Mouse (Mus musculus) kidney, adult 2 months (tissue): ENCODE measurements around the gene Cntn5. TPM values are rescaled to one million over a fixed set of nuclear protein-coding genes. Genes with fewer than 3 reads are reported as not detected.

Experiments used
- DNase-seq: peaks from one replicate; pipeline ENCODE4 v3.0.0; 2021
- H3K27ac ChIP-seq: fragments of 200-500 bp; 2 replicates; pipeline ENCODE4 v1.5.1; 2012; ENCODE audit warnings: low read depth, low read length, control low read depth, inconsistent platforms; ENCODE audit not compliant: insufficient read depth
- H3K27me3 ChIP-seq: fragments of 200-500 bp; replicated peaks from 2 replicates; pipeline ENCODE4 v1.6.1; 2012; ENCODE audit warnings: mild to moderate bottlenecking, moderate library complexity, low read length, inconsistent platforms; ENCODE audit not compliant: control insufficient read depth, insufficient read depth
- H3K36me3 ChIP-seq: fragments of 200-500 bp; 2 replicates; pipeline ENCODE4 v1.6.1; 2012; ENCODE audit warnings: mild to moderate bottlenecking, moderate library complexity, low read length, inconsistent platforms; ENCODE audit not compliant: control insufficient read depth, insufficient read depth
- H3K4me1 ChIP-seq: fragments of 200-500 bp; 2 replicates; pipeline ENCODE4 v1.6.1; 2011; ENCODE audit warnings: low read length; ENCODE audit not compliant: control insufficient read depth, insufficient read depth
- H3K4me3 ChIP-seq: fragments of 200-500 bp; 2 replicates; pipeline ENCODE4 v1.5.1; 2011; ENCODE audit warnings: mild to moderate bottlenecking, low read depth, low read length, control low read depth; ENCODE audit not compliant: insufficient read depth
- CTCF ChIP-seq: fragments of 200-500 bp; conservative IDR thresholded peaks from 2 replicates; pipeline ENCODE4 v1.5.1; 2011; ENCODE audit warnings: low read depth, mild to moderate bottlenecking, control low read depth, low read length, moderate library complexity, mixed read lengths; ENCODE audit not compliant: insufficient read depth, insufficient read length
- POLR2A ChIP-seq: fragments of 200-500 bp; IDR thresholded peaks from one replicate; pipeline ENCODE4 v1.6.1; 2011; ENCODE audit warnings: low read depth, low read length, control low read depth
- WGBS: fragments of 180-500 bp; shearing (Covaris S2); methylation state at CpG from one replicate; pipeline ENCODE4 v1.1.7; 2018; 5-methylcytosine and 5-hydroxymethylcytosine counted together
- polyA plus RNA-seq: library from polyadenylated mRNA; depleted of rRNA; stranded (reverse); fragments of >200 nt; gene quantifications from 2 replicates; pipeline ENCODE4 v1.2.3, GENCODE M21; 2012

Gene Cntn5
- polyA plus RNA-seq, 1 experiment, result 0.09 TPM

GRCm38 (mm10) chr9:9779646-9780045 lies 1124.9 kb downstream of the Cntn5 start:
- TF ChIP-seq POLR2A, result no peak
- no peak for TF ChIP-seq CTCF
- DNase-seq, result peak; percentile 2
- 56% methylated on average over 3 of the region's 3 CpGs for WGBS
- H3K36me3 ChIP-seq, result no peaks in the 10 kb centered on the region
- no peak overlapping the region for H3K4me3 ChIP-seq
- no peaks in the 10 kb centered on the region for H3K27me3 ChIP-seq
- no peaks in the 10 kb centered on the region for H3K4me1 ChIP-seq
- H3K27ac ChIP-seq, result no peak overlapping the region

- TF ChIP-seq POLR2A (no peak), CTCF (no peak)
- Histone ChIP-seq H3K4me3 (no peak overlapping the region), H3K4me1 (no peaks in the 10 kb centered on the region), H3K27ac (no peak overlapping the region), H3K36me3 (no peaks in the 10 kb centered on the region), H3K27me3 (no peaks in the 10 kb centered on the region)
- DNase-seq, result no peak
- 67% methylated on average over 2 of the region's 2 CpGs for WGBS
These were observed 1133.8 kb downstream of the Cntn5 start for GRCm38 (mm10) chr9:9770777-9771176.

- DNase-seq, result no peak
- Histone ChIP-seq H3K36me3 (no peaks in the 10 kb centered on the region), H3K27ac (no peak overlapping the region), H3K4me3 (no peak overlapping the region), H3K27me3 (no peaks in the 10 kb centered on the region), H3K4me1 (no peaks in the 10 kb centered on the region)
- no peak for TF ChIP-seq CTCF
- no peak for TF ChIP-seq POLR2A
These were observed 1134.9 kb downstream of the Cntn5 start for GRCm38 (mm10) chr9:9769659-9770058.

GRCm38 (mm10) chr9:9718145-9718544 lies 1186.4 kb downstream of the Cntn5 start:
- H3K36me3 ChIP-seq, result no peaks in the 10 kb centered on the region
- H3K27ac ChIP-seq, result no peak overlapping the region
- no peaks in the 10 kb centered on the region for H3K27me3 ChIP-seq
- WGBS, result 43% methylated on average over 1 of the region's 1 CpGs
- TF ChIP-seq CTCF (no peak), POLR2A (no peak)
- DNase-seq, result no peak
- H3K4me1 ChIP-seq, result no peaks in the 10 kb centered on the region
- H3K4me3 ChIP-seq, result no peak overlapping the region

GRCm38 (mm10) chr9:9708671-9709070 lies 1195.9 kb downstream of the Cntn5 start:
- Histone ChIP-seq H3K27me3 (no peaks in the 10 kb centered on the region), H3K36me3 (no peaks in the 10 kb centered on the region), H3K4me3 (0 out of 2 replicates have a peak overlapping the region, but pooled peaks have one; percentile 0), H3K4me1 (peaks cover 8% of the 10 kb centered on the region; the same call in 1 of the 2 replicates), H3K27ac (peak overlapping the region; percentile 93)
- DNase-seq, result peak; percentile 83
- TF ChIP-seq POLR2A (no peak), CTCF (no peak)
- 64% methylated on average over 5 of the region's 5 CpGs for WGBS

- H3K27me3 ChIP-seq, result no peaks in the 10 kb centered on the region
- peaks cover 8% of the 10 kb centered on the region; the same call in 1 of the 2 replicates for H3K4me1 ChIP-seq
- no peak overlapping the region for H3K4me3 ChIP-seq
- H3K36me3 ChIP-seq, result no peaks in the 10 kb centered on the region
- peak overlapping the region; percentile 45 for H3K27ac ChIP-seq
- peak; percentile 9 for DNase-seq
- TF ChIP-seq CTCF, result no peak
- TF ChIP-seq POLR2A, result no peak
These were observed 1196.8 kb downstream of the Cntn5 start for GRCm38 (mm10) chr9:9707766-9708165.

GRCm38 (mm10) chr9:9705180-9705579 lies 1199.4 kb downstream of the Cntn5 start:
- WGBS, result 54% methylated on average over 1 of the region's 1 CpGs
- no peak for TF ChIP-seq CTCF
- TF ChIP-seq POLR2A, result no peak
- no peak overlapping the region for H3K27ac ChIP-seq
- no peaks in the 10 kb centered on the region for H3K27me3 ChIP-seq
- no peaks in the 10 kb centered on the region for H3K36me3 ChIP-seq
- peak; percentile 65 for DNase-seq
- H3K4me1 ChIP-seq, result peaks cover 8% of the 10 kb centered on the region; the same call in 1 of the 2 replicates
- H3K4me3 ChIP-seq, result no peak overlapping the region

- H3K27ac ChIP-seq, result no peak overlapping the region
- no peak overlapping the region for H3K4me3 ChIP-seq
- no peaks in the 10 kb centered on the region for H3K27me3 ChIP-seq
- H3K36me3 ChIP-seq, result no peaks in the 10 kb centered on the region
- H3K4me1 ChIP-seq, result no peaks in the 10 kb centered on the region
- 46% methylated on average over 3 of the region's 3 CpGs for WGBS
- DNase-seq, result no peak
- TF ChIP-seq POLR2A (no peak), CTCF (no peak)
These were observed 1207.9 kb downstream of the Cntn5 start for GRCm38 (mm10) chr9:9696636-9697035.
